Mouse (Mus musculus): ENCODE measurements around the gene Dbp.
A peak's percentile ranks its signal among the peaks of the same experiment; 100 is the strongest.

Gene Dbp

GRCm38 (mm10) chr7:45695098-45695497, 9.8 kb upstream of the Dbp start:
- DNase-seq = no peak

- DNase-seq = no peak
Observed at GRCm38 (mm10) chr7:45697894-45698293, 7.0 kb upstream of the Dbp start.

- peak; percentile 67 for DNase-seq
Observed at GRCm38 (mm10) chr7:45699523-45700141, 5.3 kb upstream of the Dbp start, which contains the start of gene Car11. Gene Car11 (plus strand): TSS chr7:45699843.

DNA sequence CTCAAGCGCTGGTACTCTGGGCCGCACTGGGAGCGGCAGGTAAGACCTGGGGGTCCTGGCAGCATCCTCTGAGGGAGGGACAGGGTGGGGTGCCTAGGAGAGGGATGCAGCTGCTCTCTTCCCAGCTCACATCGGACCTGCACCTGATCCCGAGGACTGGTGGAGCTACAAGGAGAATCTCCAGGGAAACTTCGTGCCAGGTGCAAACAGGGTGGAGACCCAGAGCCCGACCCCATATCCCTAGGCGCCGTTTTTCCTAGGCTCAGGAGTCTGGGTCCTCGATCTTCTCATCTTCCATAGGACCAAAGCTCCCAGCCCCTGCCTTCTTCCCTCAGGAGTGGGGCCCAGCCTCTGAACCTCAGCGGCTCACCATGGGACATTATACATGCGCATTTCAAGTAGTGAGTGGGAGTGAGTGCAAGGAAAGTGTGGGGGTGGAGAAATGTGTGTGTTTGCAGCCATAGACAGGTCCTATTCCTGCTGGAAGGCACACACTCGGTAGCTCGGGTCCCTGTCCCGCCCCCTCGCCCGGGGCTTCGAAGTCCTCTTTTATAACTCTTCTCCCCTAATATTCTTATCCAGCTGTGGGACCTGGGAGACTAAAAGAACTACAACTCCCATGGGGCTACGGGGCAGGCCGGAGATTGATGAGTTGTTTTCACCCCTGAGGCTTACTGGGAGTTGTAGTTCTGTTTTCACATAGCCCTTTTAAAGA, 4.4 kb upstream of the Dbp start:
- peak; percentile 89 for DNase-seq

GRCm38 (mm10) chr7:45701072-45701471, 3.8 kb upstream of the Dbp start:
- no peak for DNase-seq

- DNase-seq = no peak
Observed at GRCm38 (mm10) chr7:45701607-45702006, 3.3 kb upstream of the Dbp start.

DNA sequence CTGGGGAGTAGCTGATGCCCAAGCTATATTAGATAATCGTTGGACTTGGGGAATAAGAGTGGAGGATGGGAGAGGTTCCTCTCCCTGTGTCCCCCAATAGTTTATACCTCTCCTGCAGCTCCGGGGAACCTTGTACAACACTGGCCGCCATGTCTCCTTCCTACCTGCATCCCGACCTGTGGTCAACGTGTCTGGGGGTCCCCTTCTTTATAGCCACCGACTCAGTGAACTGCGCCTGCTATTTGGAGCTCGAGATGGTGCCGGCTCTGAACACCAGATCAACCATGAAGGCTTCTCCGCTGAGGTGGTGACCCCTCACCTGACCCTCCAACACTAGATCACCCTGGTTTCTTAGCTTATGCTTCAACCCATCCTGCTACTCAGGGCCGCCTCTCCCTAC, 2.6 kb upstream of the Dbp start:
- DNase-seq = no peak

- DNase-seq = no peak
Observed at GRCm38 (mm10) chr7:45702809-45703520, 1.9 kb upstream of the Dbp start.

GRCm38 (mm10) chr7:45703521-45704033, 1.3 kb upstream of the Dbp start:
- DNase-seq = no peak

DNA sequence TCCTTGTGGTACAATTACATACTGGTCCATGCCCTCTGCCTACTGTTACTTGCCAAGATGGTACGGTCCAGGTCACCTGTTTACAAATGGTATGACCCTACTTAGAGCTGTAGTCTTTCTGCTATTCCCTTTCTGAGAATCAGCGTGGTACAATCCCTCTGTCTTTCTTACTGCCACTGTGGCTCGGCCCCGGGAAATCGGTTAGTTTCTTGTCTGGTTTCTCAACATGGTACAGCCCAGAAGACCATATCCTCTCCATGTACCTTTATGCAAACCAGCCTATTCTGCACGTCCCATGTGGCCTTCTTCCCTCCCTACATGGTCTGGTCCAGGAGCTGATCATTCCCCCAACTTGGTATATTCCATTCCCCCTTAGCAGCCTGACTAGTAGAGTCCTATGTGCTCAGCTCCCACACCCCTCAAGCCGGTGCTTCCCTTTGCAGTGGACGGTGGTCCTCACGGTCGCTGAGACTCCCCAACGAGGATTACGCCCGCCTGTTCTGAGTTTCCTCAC, 785 bp upstream of the Dbp start:
- peak; percentile 81 for DNase-seq

DNA sequence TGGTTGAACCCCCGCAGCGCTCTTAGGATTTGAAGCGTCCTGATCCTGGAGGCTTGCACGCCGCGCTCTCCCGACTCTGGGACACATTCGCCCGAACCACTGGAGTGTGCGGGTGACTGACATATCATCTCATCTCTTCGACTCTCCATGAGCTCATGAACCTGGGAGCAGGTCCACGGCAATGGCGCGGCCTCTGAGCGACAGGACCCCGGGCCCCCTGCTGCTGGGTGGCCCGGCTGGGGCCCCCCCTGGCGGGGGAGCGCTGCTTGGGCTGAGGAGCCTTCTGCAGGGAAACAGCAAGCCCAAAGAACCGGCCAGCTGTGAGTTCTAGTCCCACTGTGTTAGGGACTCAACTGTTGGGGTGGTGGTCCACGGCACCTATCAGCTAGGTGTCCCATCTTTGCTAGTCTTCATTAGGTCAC, 566 bp downstream of the Dbp start:
- no peak for DNase-seq

GRCm38 (mm10) chr7:45705873-45706281, 989 bp downstream of the Dbp start:
- DNase-seq = peak; percentile 80

DNA sequence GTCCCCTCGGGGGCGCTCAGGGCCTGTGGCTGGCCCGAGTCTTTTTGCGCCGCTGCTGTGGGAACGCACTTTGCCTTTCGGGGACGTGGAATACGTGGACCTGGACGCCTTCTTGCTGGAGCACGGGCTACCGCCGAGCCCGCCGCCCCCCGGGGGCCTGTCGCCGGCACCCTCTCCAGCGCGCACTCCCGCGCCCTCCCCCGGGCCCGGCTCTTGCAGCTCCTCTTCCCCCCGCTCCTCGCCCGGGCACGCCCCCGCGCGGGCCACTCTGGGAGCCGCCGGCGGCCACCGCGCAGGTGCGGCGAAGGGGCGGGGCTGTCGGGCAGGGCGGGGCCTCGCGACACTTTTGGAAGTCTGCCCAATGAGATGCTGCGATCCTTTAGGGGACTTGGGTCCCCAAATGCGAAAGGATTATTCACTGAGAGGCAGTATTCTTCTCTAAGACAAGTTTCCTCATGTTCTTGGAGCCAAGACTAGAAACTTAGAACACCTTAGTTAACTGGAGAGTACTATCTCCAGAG, 1.9 kb downstream of the Dbp start:
- DNase-seq = peak; percentile 86

- peak; percentile 93 for DNase-seq
Observed at GRCm38 (mm10) chr7:45707375-45707967, 2.6 kb downstream of the Dbp start.

DNA sequence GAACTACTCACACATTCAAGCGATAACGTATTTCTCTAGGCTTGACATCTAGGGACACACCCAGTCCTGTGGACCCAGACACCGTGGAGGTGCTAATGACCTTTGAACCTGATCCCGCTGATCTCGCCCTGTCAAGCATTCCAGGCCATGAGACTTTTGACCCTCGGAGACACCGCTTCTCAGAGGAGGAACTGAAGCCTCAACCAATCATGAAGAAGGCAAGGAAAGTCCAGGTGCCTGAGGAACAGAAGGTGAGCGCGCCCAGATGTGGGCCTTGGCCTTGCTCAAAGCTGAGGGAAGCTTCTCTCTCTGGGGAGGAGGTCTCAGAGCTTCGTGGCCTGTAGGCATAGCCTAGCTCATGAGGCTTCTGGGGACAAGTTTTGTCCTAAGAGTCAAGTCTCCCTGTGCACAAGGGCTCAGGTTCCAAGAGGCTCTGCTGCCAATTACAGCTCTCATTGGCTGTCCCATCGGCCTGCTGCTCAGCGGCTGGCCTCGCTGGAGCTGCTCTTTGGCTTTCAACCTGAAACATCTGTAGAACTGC, 3.4 kb downstream of the Dbp start:
- DNase-seq = no peak

DNA sequence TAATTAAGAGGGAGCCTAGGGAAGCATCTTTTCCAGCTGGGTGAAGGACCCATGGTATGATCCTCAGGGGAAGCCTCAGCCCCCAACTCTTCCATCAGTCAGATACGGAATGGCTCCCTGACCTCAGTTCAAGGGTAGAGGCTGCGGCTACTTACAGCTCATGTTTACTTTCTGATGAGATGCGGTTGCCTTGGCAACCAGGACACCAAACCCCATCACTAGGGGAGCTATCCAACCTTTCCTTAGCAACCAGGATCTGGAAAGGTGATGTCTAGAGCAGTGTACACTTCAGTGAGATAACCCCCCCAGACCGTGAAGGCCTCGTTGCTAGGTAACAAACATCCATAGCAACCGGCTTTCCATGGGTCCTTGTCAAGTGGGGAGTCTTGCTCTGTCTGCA, 4.1 kb downstream of the Dbp start:
- no peak for DNase-seq

- DNase-seq = no peak
Observed at GRCm38 (mm10) chr7:45709677-45710355, 4.9 kb downstream of the Dbp start.

DNA sequence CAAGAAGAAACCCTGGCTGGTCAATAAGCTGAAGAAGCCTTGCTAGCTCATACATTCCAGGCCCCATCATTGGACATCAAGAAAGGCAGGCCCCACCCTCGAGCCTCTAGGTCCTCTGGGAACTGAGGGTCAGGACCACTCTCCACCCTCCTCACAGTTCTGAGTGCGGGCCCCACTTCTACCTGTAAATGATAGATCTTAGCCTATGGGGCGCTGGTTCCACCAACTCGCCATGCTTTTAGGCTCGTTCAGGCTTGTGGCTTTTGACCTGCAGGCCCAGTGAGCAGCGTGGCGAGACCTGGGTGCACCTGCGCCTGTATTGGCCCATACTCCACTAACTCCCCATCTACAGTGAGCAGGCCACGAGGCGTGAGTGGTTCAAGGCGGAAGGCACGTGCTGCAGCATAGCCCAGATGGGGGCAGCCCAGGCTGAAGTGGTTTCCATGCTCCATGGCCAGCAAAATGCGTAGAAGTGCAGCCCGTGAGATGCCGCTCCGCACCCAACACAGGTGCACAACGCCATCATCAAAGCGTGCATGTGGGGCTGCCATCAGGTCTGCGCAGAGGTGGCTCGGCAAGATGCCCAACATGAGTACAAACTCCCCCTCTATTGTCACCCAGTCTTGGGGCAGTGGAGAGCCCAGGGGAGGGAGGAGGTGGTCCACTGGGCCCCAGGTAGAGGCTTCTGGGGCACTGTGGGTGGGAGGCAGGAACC, 5.7 kb downstream of the Dbp start:
- DNase-seq = no peak

DNA sequence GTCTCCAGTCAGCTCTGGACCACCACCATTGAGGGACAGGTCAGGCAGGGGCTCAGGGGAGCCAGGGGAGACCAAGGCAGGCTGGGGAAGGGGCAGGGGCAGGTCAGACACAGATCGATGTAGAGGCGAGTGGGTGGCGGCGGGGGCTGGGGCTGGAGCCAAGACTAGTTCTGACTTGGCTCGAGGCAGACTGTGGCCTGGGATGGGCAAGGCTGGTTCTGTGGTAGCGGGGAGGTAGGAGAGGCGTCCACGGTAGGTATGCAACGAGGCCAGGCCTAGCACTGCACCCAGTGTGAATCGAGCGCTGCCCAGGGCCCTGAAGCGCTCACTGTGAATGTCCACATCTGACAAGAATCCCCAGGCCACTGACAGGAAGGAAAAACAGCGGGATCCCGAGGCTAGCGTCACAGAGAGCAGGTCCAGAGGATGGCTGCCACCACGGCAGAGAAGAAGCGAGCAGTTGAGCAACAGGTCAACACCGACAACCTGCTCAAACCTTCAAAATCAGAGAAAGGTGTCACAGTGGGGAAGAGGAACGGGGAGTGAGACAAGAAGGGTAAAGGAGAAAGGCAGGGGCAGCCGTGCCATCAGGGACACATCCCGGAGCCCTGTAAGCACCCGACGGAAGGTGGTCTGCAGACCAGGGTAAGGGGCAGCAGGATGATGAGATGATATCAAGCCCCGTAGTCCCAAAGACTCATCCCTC, 6.6 kb downstream of the Dbp start:
- DNase-seq = no peak

DNA sequence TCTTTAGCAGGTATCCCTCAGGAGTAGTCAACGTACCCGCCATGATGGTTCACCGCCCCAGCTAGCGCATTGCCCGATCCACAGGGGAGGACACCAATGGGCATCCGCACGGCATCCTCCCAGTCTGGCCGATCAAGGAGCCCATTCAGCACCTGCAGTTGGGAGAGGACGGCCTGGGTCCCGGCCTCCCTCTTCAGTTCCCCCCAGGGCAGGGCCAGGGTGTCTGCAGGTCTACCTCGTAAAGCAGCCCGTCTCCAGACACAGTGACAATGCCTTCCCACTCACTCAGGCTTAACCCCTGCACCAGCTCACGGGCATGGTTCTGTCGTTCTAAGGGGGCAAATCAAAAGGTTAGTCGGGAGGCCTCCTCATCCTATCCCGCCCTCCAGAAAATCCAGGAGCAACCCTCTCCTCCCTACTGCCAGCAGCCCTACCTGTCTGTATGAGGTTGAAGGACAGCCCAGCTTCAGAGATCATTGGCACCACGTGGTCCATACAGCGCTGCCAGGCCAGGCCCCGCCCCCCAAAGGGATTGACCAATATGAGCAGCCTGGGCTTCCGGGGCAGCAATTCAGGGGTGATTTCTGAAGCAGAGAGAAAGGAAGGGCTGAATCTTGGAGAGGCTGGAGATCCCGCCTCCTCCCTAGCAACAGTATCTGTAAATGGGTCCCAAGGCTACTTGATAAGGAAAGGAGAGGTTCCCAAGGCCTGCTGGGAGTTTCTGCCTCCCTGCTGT, 7.3 kb downstream of the Dbp start:
- DNase-seq = no peak

All from right cerebral cortex, adult 18-20 months (tissue).